Mouse (Mus musculus): ENCODE data around the gene Krtap5-4. TPM values are rescaled to one million over a fixed set of nuclear protein-coding genes. Genes with fewer than 3 reads are reported as not detected.
A peak's percentile ranks its signal among the peaks of the same experiment; 100 is the strongest.
"Not testable (repeated sequence)": the region's sequence is repeated elsewhere in the genome, so short reads cannot be mapped to it uniquely, and the experiment has no call there.

The Krtap5-4 gene
- polyA plus RNA-seq (2014; fragmentation: Nextera tagmentation; extraction: Ambion mirVana), result not detected in 2 replicates

- ATAC-seq (ENCODE audit: low FRiP score) (no peak), DNase-seq (ENCODE audit: low spot score) (no peak)
- Histone ChIP-seq H3K4me1 (replicated peaks; ENCODE audit: control insufficient read depth, insufficient read depth, low read length) (no peaks in the 10 kb centered on the region), H3K36me3 (ENCODE audit: control insufficient read depth, insufficient read depth, low read length) (no peaks in the 10 kb centered on the region), H3K4me2 (replicated peaks; ENCODE audit: low read depth, low read length) (no peak within 1 kb of the TSS), H3K4me3 (ENCODE audit: low read depth, low read length) (no peak within 1 kb of the TSS), H3K27ac (ENCODE audit: low read depth, low read length) (no peak within 1 kb of the TSS), H3K27me3 (ENCODE audit: control insufficient read depth, insufficient read depth, low read length) (no peaks in the 10 kb centered on the region), H3K9me3 (ENCODE audit: control insufficient read depth, low read length) (no peaks in the 10 kb centered on the region), H3K9ac (ENCODE audit: low read depth, low read length) (no peak within 1 kb of the TSS)
- 76% methylated on average over 3 of the region's 3 CpGs for WGBS
These were observed at the start of gene Krtap5-4 for GRCm38 (mm10) chr7:142303249-142303648. TSS of gene Krtap5-4 (plus strand) at chr7:142303549.

GRCm38 (mm10) chr7:142255517-142255916, 47.8 kb upstream of the Krtap5-4 start:
- no peak overlapping the region for H3K27ac ChIP-seq (ENCODE audit: low read depth, low read length)
- 0% methylated on average over 2 of the region's 2 CpGs for WGBS
- H3K4me1 ChIP-seq (replicated peaks; ENCODE audit: control insufficient read depth, insufficient read depth, low read length), result no peaks in the 10 kb centered on the region
- H3K9ac ChIP-seq (ENCODE audit: low read depth, low read length), result no peak overlapping the region
- no peaks in the 10 kb centered on the region for H3K9me3 ChIP-seq (ENCODE audit: control insufficient read depth, low read length)
- no peak for ATAC-seq (ENCODE audit: low FRiP score)
- peak; percentile 62 for DNase-seq (ENCODE audit: low spot score)
- no peak overlapping the region for H3K4me2 ChIP-seq (replicated peaks; ENCODE audit: low read depth, low read length)
- H3K27me3 ChIP-seq (ENCODE audit: control insufficient read depth, insufficient read depth, low read length), result no peaks in the 10 kb centered on the region
- no peaks in the 10 kb centered on the region for H3K36me3 ChIP-seq (ENCODE audit: control insufficient read depth, insufficient read depth, low read length)
- no peak overlapping the region for H3K4me3 ChIP-seq (ENCODE audit: low read depth, low read length)

GRCm38 (mm10) chr7:142258254-142258653, 45.1 kb upstream of the Krtap5-4 start, which contains the start of gene Gm2431:
TSS of gene Gm2431 (minus strand) at chr7:142258354.
- H3K36me3 ChIP-seq (ENCODE audit: control insufficient read depth, insufficient read depth, low read length); H3K4me1 ChIP-seq (replicated peaks; ENCODE audit: control insufficient read depth, insufficient read depth, low read length); DNase-seq (ENCODE audit: low spot score); H3K27me3 ChIP-seq (ENCODE audit: control insufficient read depth, insufficient read depth, low read length); H3K4me3 ChIP-seq (ENCODE audit: low read depth, low read length); H3K9ac ChIP-seq (ENCODE audit: low read depth, low read length); H3K27ac ChIP-seq (ENCODE audit: low read depth, low read length); H3K9me3 ChIP-seq (ENCODE audit: control insufficient read depth, low read length); ATAC-seq (ENCODE audit: low FRiP score); H3K4me2 ChIP-seq (replicated peaks; ENCODE audit: low read depth, low read length): not testable (repeated sequence)
- 75% methylated on average over 1 of the region's 1 CpGs for WGBS

- H3K9ac ChIP-seq (ENCODE audit: low read depth, low read length); H3K27me3 ChIP-seq (ENCODE audit: control insufficient read depth, insufficient read depth, low read length); H3K4me3 ChIP-seq (ENCODE audit: low read depth, low read length); H3K27ac ChIP-seq (ENCODE audit: low read depth, low read length); H3K36me3 ChIP-seq (ENCODE audit: control insufficient read depth, insufficient read depth, low read length); H3K9me3 ChIP-seq (ENCODE audit: control insufficient read depth, low read length); H3K4me2 ChIP-seq (replicated peaks; ENCODE audit: low read depth, low read length); H3K4me1 ChIP-seq (replicated peaks; ENCODE audit: control insufficient read depth, insufficient read depth, low read length); ATAC-seq (ENCODE audit: low FRiP score); DNase-seq (ENCODE audit: low spot score): not testable (repeated sequence)
These were observed 29.1 kb upstream of the Krtap5-4 start, which contains the start of gene Gm4559 for GRCm38 (mm10) chr7:142274263-142274662. TSS of gene Gm4559 (minus strand) at chr7:142274363.

GRCm38 (mm10) chr7:142278183-142278582, 25.2 kb upstream of the Krtap5-4 start:
- H3K36me3 ChIP-seq (ENCODE audit: control insufficient read depth, insufficient read depth, low read length); H3K9me3 ChIP-seq (ENCODE audit: control insufficient read depth, low read length); H3K4me3 ChIP-seq (ENCODE audit: low read depth, low read length); H3K27ac ChIP-seq (ENCODE audit: low read depth, low read length); ATAC-seq (ENCODE audit: low FRiP score); H3K4me1 ChIP-seq (replicated peaks; ENCODE audit: control insufficient read depth, insufficient read depth, low read length); H3K9ac ChIP-seq (ENCODE audit: low read depth, low read length); H3K27me3 ChIP-seq (ENCODE audit: control insufficient read depth, insufficient read depth, low read length); H3K4me2 ChIP-seq (replicated peaks; ENCODE audit: low read depth, low read length): not testable (repeated sequence)
- DNase-seq (ENCODE audit: low spot score), result peak; percentile 79
- 0% methylated on average over 3 of the region's 3 CpGs for WGBS

- not testable (repeated sequence) for H3K4me3 ChIP-seq (ENCODE audit: low read depth, low read length); DNase-seq (ENCODE audit: low spot score)
- WGBS, result 72% methylated on average over 1 of the region's 1 CpGs
These were observed 24.1 kb upstream of the Krtap5-4 start for GRCm38 (mm10) chr7:142279291-142279690.

GRCm38 (mm10) chr7:142282847-142283246, 20.5 kb upstream of the Krtap5-4 start:
- H3K4me1 ChIP-seq (replicated peaks; ENCODE audit: control insufficient read depth, insufficient read depth, low read length); H3K27me3 ChIP-seq (ENCODE audit: control insufficient read depth, insufficient read depth, low read length); H3K27ac ChIP-seq (ENCODE audit: low read depth, low read length); H3K9me3 ChIP-seq (ENCODE audit: control insufficient read depth, low read length); H3K9ac ChIP-seq (ENCODE audit: low read depth, low read length); H3K4me2 ChIP-seq (replicated peaks; ENCODE audit: low read depth, low read length); H3K36me3 ChIP-seq (ENCODE audit: control insufficient read depth, insufficient read depth, low read length); H3K4me3 ChIP-seq (ENCODE audit: low read depth, low read length); DNase-seq (ENCODE audit: low spot score); ATAC-seq (ENCODE audit: low FRiP score): not testable (repeated sequence)
- WGBS, result 36% methylated on average over 2 of the region's 2 CpGs

More at GRCm38 (mm10) chr7:142279291-142279690, 24.1 kb upstream of the Krtap5-4 start:
- not testable (repeated sequence) for ATAC-seq (ENCODE audit: low FRiP score); H3K36me3 ChIP-seq (ENCODE audit: control insufficient read depth, insufficient read depth, low read length); H3K9ac ChIP-seq (ENCODE audit: low read depth, low read length); H3K4me2 ChIP-seq (replicated peaks; ENCODE audit: low read depth, low read length); H3K9me3 ChIP-seq (ENCODE audit: control insufficient read depth, low read length); H3K27me3 ChIP-seq (ENCODE audit: control insufficient read depth, insufficient read depth, low read length); H3K27ac ChIP-seq (ENCODE audit: low read depth, low read length); H3K4me1 ChIP-seq (replicated peaks; ENCODE audit: control insufficient read depth, insufficient read depth, low read length)

GRCm38 (mm10) chr7:142284023-142284591, 19.2 kb upstream of the Krtap5-4 start:
- H3K4me3 ChIP-seq (ENCODE audit: low read depth, low read length), result peak overlapping the region; percentile 45

GRCm38 (mm10) chr7:142284615-142285080, 18.7 kb upstream of the Krtap5-4 start:
- Histone ChIP-seq H3K4me2 (replicated peaks; ENCODE audit: low read depth, low read length) (peak overlapping the region; percentile 74), H3K27me3 (ENCODE audit: control insufficient read depth, insufficient read depth, low read length) (peaks cover 9% of the 10 kb centered on the region), H3K9ac (ENCODE audit: low read depth, low read length) (peak overlapping the region; percentile 59), H3K4me3 (ENCODE audit: low read depth, low read length) (peak overlapping the region; percentile 45), H3K27ac (ENCODE audit: low read depth, low read length) (peak overlapping the region; percentile 54; the same call in 1 of the 2 replicates), H3K4me1 (replicated peaks; ENCODE audit: control insufficient read depth, insufficient read depth, low read length) (no peaks in the 10 kb centered on the region), H3K9me3 (ENCODE audit: control insufficient read depth, low read length) (no peaks in the 10 kb centered on the region), H3K36me3 (ENCODE audit: control insufficient read depth, insufficient read depth, low read length) (no peaks in the 10 kb centered on the region)
- ATAC-seq (ENCODE audit: low FRiP score), result peak; percentile 82
- WGBS, result 0% methylated on average over 19 of the region's 19 CpGs
- peak; percentile 99 for DNase-seq (ENCODE audit: low spot score)

More at GRCm38 (mm10) chr7:142284023-142284591, 19.2 kb upstream of the Krtap5-4 start:
- WGBS, result under 1% methylated on average over 38 of the region's 38 CpGs
- Histone ChIP-seq H3K9ac (ENCODE audit: low read depth, low read length) (peak overlapping the region; percentile 59), H3K36me3 (ENCODE audit: control insufficient read depth, insufficient read depth, low read length) (no peaks in the 10 kb centered on the region), H3K9me3 (ENCODE audit: control insufficient read depth, low read length) (no peaks in the 10 kb centered on the region), H3K4me2 (replicated peaks; ENCODE audit: low read depth, low read length) (peak overlapping the region; percentile 74), H3K4me1 (replicated peaks; ENCODE audit: control insufficient read depth, insufficient read depth, low read length) (no peaks in the 10 kb centered on the region), H3K27ac (ENCODE audit: low read depth, low read length) (peak overlapping the region; percentile 54; the same call in 1 of the 2 replicates), H3K27me3 (ENCODE audit: control insufficient read depth, insufficient read depth, low read length) (peaks cover 9% of the 10 kb centered on the region)
- DNase-seq (ENCODE audit: low spot score), result peak; percentile 77
- ATAC-seq (ENCODE audit: low FRiP score), result peak; percentile 77
